Mouse (Mus musculus): ENCODE results near the gene Rbx1. TPM values are rescaled to one million over a fixed set of nuclear protein-coding genes. Genes with fewer than 3 reads are reported as not detected.

Gene Rbx1
- polyA plus RNA-seq, 1 experiment from 2014 or later: 507 TPM

- H3K4me3 ChIP-seq: peak overlapping the region; percentile 63
- peak overlapping the region; percentile 94 for H3K4me2 ChIP-seq
- peak overlapping the region; percentile 86 for H3K27ac ChIP-seq
- H3K9me3 ChIP-seq: no peaks in the 10 kb centered on the region
- peaks cover 16% of the 10 kb centered on the region for H3K4me1 ChIP-seq
- H3K9ac ChIP-seq: peak overlapping the region; percentile 78
- peak; percentile 90 for ATAC-seq (ENCODE audit: insufficient number of reproducible peaks, insufficient read depth, low FRiP score, low TSS enrichment, low read depth)
- WGBS: under 1% methylated on average over 41 of the region's 41 CpGs
- H3K27me3 ChIP-seq: no peaks in the 10 kb centered on the region
- H3K36me3 ChIP-seq: no peaks in the 10 kb centered on the region
Observed at GRCm38 (mm10) chr15:81523169-81523871, 57.2 kb downstream of the Rbx1 start.

GRCm38 (mm10) chr15:81523901-81524300 is 57.8 kb downstream of the Rbx1 start:
- H3K27me3 ChIP-seq: no peaks in the 10 kb centered on the region
- no peak for ATAC-seq (ENCODE audit: insufficient number of reproducible peaks, insufficient read depth, low FRiP score, low TSS enrichment, low read depth)
- peaks cover 16% of the 10 kb centered on the region for H3K4me1 ChIP-seq
- peak overlapping the region; percentile 78 for H3K9ac ChIP-seq
- H3K4me3 ChIP-seq: peak overlapping the region; percentile 63
- H3K36me3 ChIP-seq: no peaks in the 10 kb centered on the region
- 0% methylated on average over 12 of the region's 12 CpGs for WGBS
- H3K4me2 ChIP-seq: peak overlapping the region; percentile 94
- H3K27ac ChIP-seq: peak overlapping the region; percentile 86; the same call in 1 of the 2 replicates
- H3K9me3 ChIP-seq: no peaks in the 10 kb centered on the region

Other genes starting within 250 kb of the Rbx1 start
- gene Mchr1, start 230.8 kb upstream of the Rbx1 start, polyA plus RNA-seq (2015; fragmentation: Nextera tagmentation; extraction: Ambion mirVana): 0.51 and 0.54 TPM in 2 replicates
- gene Slc25a17, start 105.5 kb upstream of the Rbx1 start, polyA plus RNA-seq (2015; fragmentation: Nextera tagmentation; extraction: Ambion mirVana): 128 and 133 TPM in 2 replicates
- 173 and 185 TPM in 2 replicates for gene St13, start 66.2 kb upstream of the Rbx1 start, polyA plus RNA-seq (2015; fragmentation: Nextera tagmentation; extraction: Ambion mirVana)
- 10.0 and 13.5 TPM in 2 replicates for gene Xpnpep3, start 66.2 kb upstream of the Rbx1 start, polyA plus RNA-seq (2015; fragmentation: Nextera tagmentation; extraction: Ambion mirVana)
- 2.5 and 3.5 TPM in 2 replicates for gene Dnajb7, start 58.0 kb upstream of the Rbx1 start, polyA plus RNA-seq (2015; fragmentation: Nextera tagmentation; extraction: Ambion mirVana)
- gene Ep300, start 119.1 kb downstream of the Rbx1 start, polyA plus RNA-seq (2015; fragmentation: Nextera tagmentation; extraction: Ambion mirVana): 20.6 and 21.1 TPM in 2 replicates
- 20.1 and 20.7 TPM in 2 replicates for gene L3mbtl2, start 197.6 kb downstream of the Rbx1 start, polyA plus RNA-seq (2015; fragmentation: Nextera tagmentation; extraction: Ambion mirVana)
- 10.3 and 10.4 TPM in 2 replicates for gene Chadl, start 231.0 kb downstream of the Rbx1 start, polyA plus RNA-seq (2015; fragmentation: Nextera tagmentation; extraction: Ambion mirVana)

Data from embryonic facial prominence, embryonic 13.5 days (tissue).